ENCODE assay signal across 10 mouse cellular contexts in genomic region chr5:25500686-25501085, GRCm38 (mm10). TPM values are rescaled to one million over a fixed set of nuclear protein-coding genes. Genes with fewer than 3 reads are reported as not detected.
DNase-seq lines count a peak whose midpoint lies in the region; ATAC-seq and TF ChIP-seq lines count a peak whose summit lies in the region.
"Had no signal": no experiment of that assay in that cellular context is flagged by ENCODE, and none has a peak within 500 bp of the region (broad histone marks: within the 10 kb centered on the region; RNA-seq: fewer than 3 reads in every experiment).

No protein-coding gene starts in this region.

- no peaks in the 10 kb centered on the region for H3K36me3 ChIP-seq in heart, embryonic 12.5 days
- no peaks in the 10 kb centered on the region for H3K36me3 ChIP-seq in hindbrain, embryonic 11.5 days (ENCODE audit: control insufficient read depth, insufficient read depth, low read length)
- no peaks in the 10 kb centered on the region for H3K36me3 ChIP-seq in liver, postnatal 0 days (replicated peaks; ENCODE audit: insufficient read depth, low read length)

- WGBS in heart, embryonic 12.5 days, result 72% methylated on average over 7 of the region's 7 CpGs
- WGBS in hindbrain, embryonic 11.5 days, result 72% methylated on average over 7 of the region's 7 CpGs
- 69% methylated on average over 7 of the region's 7 CpGs for whole genome bisulfite sequencing in liver, postnatal 0 days (ENCODE audit: insufficient replicate concordance)

- H3K9ac ChIP-seq in heart, embryonic 12.5 days, result no peak overlapping the region
- no peak overlapping the region for H3K9ac ChIP-seq in hindbrain, embryonic 11.5 days (ENCODE audit: low read depth, low read length)
- peak overlapping the region; percentile 98 for H3K9ac ChIP-seq in liver, postnatal 0 days (replicated peaks)

- H3K9me3 ChIP-seq in heart, embryonic 12.5 days (replicated peaks), result no peaks in the 10 kb centered on the region
- H3K9me3 ChIP-seq in hindbrain, embryonic 11.5 days (ENCODE audit: control insufficient read depth, low read length), result no peaks in the 10 kb centered on the region
- H3K9me3 ChIP-seq in liver, postnatal 0 days (ENCODE audit: low read length), result no peaks in the 10 kb centered on the region
- H3K9me3 ChIP-seq: G1E had no signal

- H3K4me2 ChIP-seq in heart, embryonic 12.5 days, result peak overlapping the region; percentile 71
- H3K4me2 ChIP-seq in hindbrain, embryonic 11.5 days (replicated peaks; ENCODE audit: low read depth, low read length), result peak overlapping the region; percentile 55; the same call in 1 of the 2 replicates
- peak overlapping the region; percentile 90 for H3K4me2 ChIP-seq in liver, postnatal 0 days (ENCODE audit: low read depth, low read length)

- TF ChIP-seq EP300 in liver, postnatal 0 days (IDR thresholded peaks at IDR 0.05; ENCODE audit: low read depth), result no peak

- peak overlapping the region; percentile 100 for H3K4me3 ChIP-seq in heart, embryonic 12.5 days
- H3K4me3 ChIP-seq in hindbrain, embryonic 11.5 days (ENCODE audit: low read depth, low read length), result no peak overlapping the region
- peak overlapping the region; percentile 82 for H3K4me3 ChIP-seq in liver, postnatal 0 days (ENCODE audit: low read depth, low read length)

- no peaks in the 10 kb centered on the region for H3K27me3 ChIP-seq in heart, embryonic 12.5 days (replicated peaks)
- no peaks in the 10 kb centered on the region for H3K27me3 ChIP-seq in hindbrain, embryonic 11.5 days (ENCODE audit: control insufficient read depth, insufficient read depth, low read length)
- no peaks in the 10 kb centered on the region for H3K27me3 ChIP-seq in liver, postnatal 0 days (ENCODE audit: insufficient read depth, low read length)

- DNase-seq in heart, postnatal 4 days, result no peak
- DNase-seq in T-cell, adult 2 months (ENCODE audit: low spot score), result peak; percentile 3
- peak; percentile 4 for DNase-seq in hindbrain, embryonic 11.5 days (ENCODE audit: low spot score)
- DNase-seq in liver, postnatal 0 days, result no peak
- DNase-seq in right cerebral cortex, postnatal 14 days, result no peak
- no peak for DNase-seq in kidney, postnatal 4 days
- DNase-seq: kidney, adult 11 months had no signal

- no peak for TF ChIP-seq CTCF in liver, postnatal 0 days (IDR thresholded peaks at IDR 0.05; ENCODE audit: low read depth)

- ATAC-seq in heart, embryonic 12.5 days (ENCODE audit: insufficient number of reproducible peaks, low FRiP score), result no peak
- no peak for ATAC-seq in hindbrain, embryonic 11.5 days (ENCODE audit: low FRiP score)
- ATAC-seq in liver, postnatal 0 days, result no peak
- no peak for ATAC-seq in erythroid progenitor cell, adult 5-6 weeks (replicated peaks; ENCODE audit: low FRiP score, poor library complexity, severe bottlenecking)

- peaks cover 6% of the 10 kb centered on the region; the same call in 1 of the 2 replicates for H3K4me1 ChIP-seq in heart, embryonic 12.5 days (replicated peaks)
- H3K4me1 ChIP-seq in hindbrain, embryonic 11.5 days (replicated peaks; ENCODE audit: control insufficient read depth, insufficient read depth, low read length), result no peaks in the 10 kb centered on the region
- peaks cover 10% of the 10 kb centered on the region; the same call in 1 of the 2 replicates for H3K4me1 ChIP-seq in liver, postnatal 0 days (ENCODE audit: insufficient read depth)

- no peak overlapping the region for H3K27ac ChIP-seq in heart, embryonic 12.5 days (ENCODE audit: poor library complexity, severe bottlenecking)
- H3K27ac ChIP-seq in hindbrain, embryonic 11.5 days (ENCODE audit: low read depth, low read length), result no peak overlapping the region
- H3K27ac ChIP-seq in liver, postnatal 0 days (ENCODE audit: low read depth), result peak overlapping the region; percentile 100

RNA-seq across cellular contexts. Expression of gene Kmt2c, which starts 2.1 kb away (rescaled TPM):
- polyA plus RNA-seq in heart, embryonic 12.5 days (2016; fragmentation: Nextera tagmentation; extraction: Ambion mirVana), result 12.3 and 13.7 TPM in 2 replicates
- total RNA-seq in heart, postnatal 4 days (2021), result 10 to 100 TPM; 45.2 to 45.5 TPM
- 21.3 and 31.6 TPM in 2 replicates for polyA plus RNA-seq in hindbrain, embryonic 11.5 days (2014; fragmentation: Nextera tagmentation; extraction: Ambion mirVana)
- 3.7 and 4.1 TPM in 2 replicates for polyA plus RNA-seq in liver, postnatal 0 days (2015; fragmentation: Nextera tagmentation; extraction: Ambion mirVana)
- total RNA-seq in erythroid progenitor cell, adult 5-6 weeks (2015; ENCODE audit: low replicate concordance), result 133 and 153 TPM in 2 replicates
- 153 and 179 TPM in 2 replicates for total RNA-seq in erythroid progenitor cell, adult 5-6 weeks (2017; ENCODE audit: low replicate concordance)

RNA-seq across cellular contexts. Expression of gene Cct8l1, which starts 15.2 kb away (rescaled TPM):
- 0.14 TPM in 1 of 2 replicates, not detected in the other for polyA plus RNA-seq in heart, embryonic 12.5 days (2016; fragmentation: Nextera tagmentation; extraction: Ambion mirVana)
- total RNA-seq in heart, postnatal 4 days (2021), result not detected
- not detected in 2 replicates for polyA plus RNA-seq in hindbrain, embryonic 11.5 days (2014; fragmentation: Nextera tagmentation; extraction: Ambion mirVana)
- polyA plus RNA-seq in liver, postnatal 0 days (2015; fragmentation: Nextera tagmentation; extraction: Ambion mirVana), result not detected in 2 replicates
- total RNA-seq in erythroid progenitor cell, adult 5-6 weeks (2015; ENCODE audit: low replicate concordance), result not detected in 2 replicates
- not detected in 2 replicates for total RNA-seq in erythroid progenitor cell, adult 5-6 weeks (2017; ENCODE audit: low replicate concordance)
- polyA plus RNA-seq: G1E had no signal

Comparison
In these comparisons a context has a peak if more than half of its experiments do, and no peak if none do; other contexts are left out.
1. DNase-seq: peak in T-cell, adult 2 months (single experiment) and hindbrain, embryonic 11.5 days (single experiment); none in heart, postnatal 4 days (single experiment), liver, postnatal 0 days (single experiment), right cerebral cortex, postnatal 14 days (single experiment) and kidney, postnatal 4 days (0 of 2).
2. Peak in every context shown above with its lines, with median percentiles within 50 percentile points of each other: H3K4me2 ChIP-seq.